Mouse (Mus musculus) frontal cortex, adult (tissue): Measurements from ENCODE around the gene Prss16.
A peak's percentile ranks its signal among the peaks of the same experiment; 100 is the strongest.

Experiments
- ATAC-seq: cut with Nextera tagmentation; 2 replicates; pipeline ENCODE4 v1.9.2; 2017; ENCODE audit warnings: mild to moderate bottlenecking, moderate library complexity, mixed read lengths; ENCODE audit not compliant: low TSS enrichment

Gene Prss16

DNA sequence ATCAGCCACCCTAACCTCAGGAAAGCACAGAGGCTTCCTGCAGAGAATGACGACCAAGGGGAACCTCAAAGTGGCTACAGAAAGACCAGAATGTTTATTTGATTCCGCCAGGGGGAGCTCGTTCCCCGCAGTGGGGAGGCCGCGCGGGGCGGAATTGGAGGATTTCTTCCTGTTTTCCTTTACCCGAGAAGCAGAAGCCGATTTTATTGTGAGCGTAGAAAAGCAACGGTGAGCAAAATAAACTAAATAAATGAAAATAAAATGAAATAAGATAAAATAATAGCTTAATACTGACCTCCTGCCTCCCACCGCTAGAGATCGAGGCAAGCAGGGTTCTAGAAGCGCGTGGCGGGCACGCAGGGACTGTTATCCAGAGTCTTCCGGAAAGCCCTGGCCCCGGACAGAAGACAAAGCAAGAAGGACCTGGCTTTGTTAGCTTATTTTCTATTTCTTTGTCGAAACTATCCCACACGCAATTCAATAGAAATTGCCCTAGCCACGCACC, 35.3 kb downstream of the Prss16 start:
- ATAC-seq, result peak; percentile 97

DNA sequence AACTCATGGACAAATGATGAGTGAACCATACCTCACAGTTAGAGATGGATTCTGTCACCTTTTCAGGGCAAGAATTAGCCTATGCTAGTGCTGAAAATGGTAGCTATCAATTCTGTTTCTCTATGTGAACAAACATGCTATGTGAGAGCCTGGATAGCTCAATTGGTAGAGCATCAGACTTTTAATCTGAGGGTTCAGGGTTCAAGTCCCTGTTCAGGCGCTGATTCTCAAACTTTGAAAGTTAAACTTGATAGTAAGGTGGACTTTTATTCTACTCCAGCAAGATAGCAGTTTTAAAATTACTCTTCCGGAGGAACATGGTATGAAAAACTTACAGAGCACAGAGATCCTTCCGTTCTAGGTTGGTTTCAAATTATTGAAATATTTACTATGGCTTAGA, 37.9 kb downstream of the Prss16 start:
- no peak for ATAC-seq

DNA sequence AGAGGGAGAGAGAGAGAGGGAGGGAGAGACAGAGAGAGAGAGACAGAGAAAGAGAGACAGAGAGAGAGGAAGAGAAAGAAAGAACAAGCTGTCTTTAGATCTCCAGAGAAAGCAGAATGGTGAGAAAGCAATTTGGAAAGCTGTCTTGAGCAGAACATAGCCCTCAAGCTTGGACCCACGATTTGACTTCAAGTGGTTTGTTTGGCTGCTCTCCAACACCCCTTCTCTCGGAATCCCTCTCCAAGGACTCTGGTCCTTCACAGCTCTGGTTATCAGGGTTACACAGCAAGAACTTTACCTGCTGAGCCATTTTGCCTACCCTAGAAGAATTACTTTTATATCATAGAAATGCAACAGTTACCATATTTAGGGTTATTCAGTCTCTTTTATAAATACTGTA, 39.7 kb downstream of the Prss16 start:
- ATAC-seq, result no peak

DNA sequence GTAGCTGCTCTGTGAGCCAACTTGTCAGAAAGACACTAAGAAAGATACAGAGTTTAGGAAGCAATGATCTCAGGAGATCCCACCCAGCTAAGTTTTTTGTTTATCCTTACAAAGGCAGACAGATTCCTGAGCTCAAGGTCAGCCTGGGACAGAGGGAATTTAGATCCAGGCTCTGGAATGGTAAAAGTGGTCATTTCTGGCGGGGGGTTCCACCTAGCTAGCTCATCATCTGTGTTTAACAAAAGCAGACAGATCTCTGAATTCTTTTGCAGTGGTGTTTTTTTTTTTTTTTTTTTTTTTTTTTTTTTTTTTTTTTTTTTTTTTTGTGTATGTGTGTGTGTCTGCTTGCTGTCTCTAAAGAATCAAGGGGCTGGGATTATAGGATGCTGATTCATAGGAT, 40.3 kb downstream of the Prss16 start:
- ATAC-seq, result no peak
